Mouse (Mus musculus): ENCODE measurements around the gene Tmem35b.

DNA sequence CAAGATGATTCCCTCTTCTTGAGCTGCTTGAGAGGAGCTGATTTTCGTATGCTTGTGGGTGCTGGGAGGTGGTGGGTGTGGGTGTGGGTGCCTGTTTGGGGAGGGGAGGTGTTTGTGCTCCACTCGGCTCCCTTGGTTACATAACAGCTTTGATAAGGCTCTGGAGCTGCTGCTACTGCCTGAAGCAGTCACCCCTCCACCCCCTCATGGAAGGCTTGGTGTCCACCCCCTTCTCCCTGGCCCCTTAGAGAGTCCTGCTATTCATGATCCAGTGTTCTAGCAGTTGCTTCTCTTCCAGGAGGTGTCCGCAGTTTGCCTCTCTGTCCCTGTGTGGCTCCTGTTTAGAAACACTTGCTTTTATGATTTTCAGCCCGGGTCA is 51.4 kb downstream of the Tmem35b start:
- TF ChIP-seq CTCF (IDR thresholded peaks at IDR 0.05; ENCODE audit: low read depth) (no peak), EP300 (IDR thresholded peaks at IDR 0.05; ENCODE audit: low read depth) (no peak)
